Mouse (Mus musculus) limb, embryonic 14.5 days (tissue): ENCODE data around the gene Usp33. TPM values are rescaled to one million over a fixed set of nuclear protein-coding genes. Genes with fewer than 3 reads are reported as not detected.

Source experiments
- ATAC-seq: fragments of 200-750 bp; cut with Nextera tagmentation; 2 replicates; pipeline ENCODE4 v1.8.0; 2017; ENCODE audit warnings: low read depth, moderate number of reproducible peaks, moderate TSS enrichment; ENCODE audit not compliant: low FRiP score
- DNase-seq: peaks from one replicate; pipeline ENCODE4 v3.0.0-alpha.2; 2015; ENCODE audit warnings: low spot score
- H3K27ac ChIP-seq: fragments of 300-500 bp; sonication (generic); replicated peaks from 2 replicates; pipeline ENCODE4 v1.5.1; 2014; ENCODE audit warnings: low read depth, mild to moderate bottlenecking, low read length, moderate library complexity, mixed read lengths
- H3K27me3 ChIP-seq: fragments of 300-500 bp; sonication (generic); 2 replicates; pipeline ENCODE4 v1.6.1; 2014; ENCODE audit warnings: low read length, mixed read lengths; ENCODE audit not compliant: control insufficient read depth, insufficient read depth
- H3K36me3 ChIP-seq: fragments of 300-500 bp; sonication (generic); 2 replicates; pipeline ENCODE4 v1.6.1; 2014; ENCODE audit warnings: mild to moderate bottlenecking, low read length, moderate library complexity, mixed read lengths; ENCODE audit not compliant: control insufficient read depth, insufficient read depth
- H3K4me1 ChIP-seq: fragments of 300-500 bp; sonication (generic); 2 replicates; pipeline ENCODE4 v1.6.1; 2014; ENCODE audit warnings: antibody characterized with exemption, low read length, mixed read lengths; ENCODE audit not compliant: control insufficient read depth, insufficient read depth
- H3K4me2 ChIP-seq: fragments of 300-500 bp; sonication (generic); replicated peaks from 2 replicates; pipeline ENCODE4 v1.6.1; 2014; ENCODE audit warnings: low read depth, mild to moderate bottlenecking, low read length, moderate library complexity; ENCODE audit not compliant: severe bottlenecking
- H3K4me3 ChIP-seq: fragments of 300-500 bp; sonication (generic); replicated peaks from 2 replicates; pipeline ENCODE4 v1.5.1; 2014; ENCODE audit warnings: low read length
- H3K9ac ChIP-seq: fragments of 300-500 bp; sonication (generic); 2 replicates; pipeline ENCODE4 v1.6.1; 2014; ENCODE audit warnings: mild to moderate bottlenecking, low read depth, low read length, moderate library complexity; ENCODE audit not compliant: severe bottlenecking
- H3K9me3 ChIP-seq: fragments of 300-500 bp; sonication (generic); 2 replicates; pipeline ENCODE4 v1.6.1; 2016; ENCODE audit warnings: low read length; ENCODE audit not compliant: control insufficient read depth
- POLR2A ChIP-seq: fragments of 200-500 bp; IDR thresholded peaks from 2 replicates; pipeline ENCODE4 v1.8.0; 2012; ENCODE audit warnings: inconsistent platforms, mild to moderate bottlenecking, moderate library complexity, borderline replicate concordance; ENCODE audit not compliant: insufficient read depth, insufficient read length; ENCODE audit errors: extremely low read depth
- WGBS: fragments of 180-500 bp; shearing (Covaris S2); extraction: QIAGEN DNeasy Blood & Tissue Kit; methylation state at CpG from one replicate; pipeline ENCODE4 v1.1.7; 2014; 5-methylcytosine and 5-hydroxymethylcytosine counted together
- polyA plus RNA-seq, 2 experiments: library from polyadenylated mRNA; depleted of rRNA in 1 of 2; stranded (reverse) in 1 of 2; unstranded in 1 of 2; fragments of >200 nt; fragmentation: Nextera tagmentation in 1 of 2; extraction: Ambion mirVana in 1 of 2; gene quantifications; 2 replicates each; pipeline versions ENCODE4 v1.2.1 to v1.2.3; 2012 to 2014

Gene Usp33
- polyA plus RNA-seq, 2 experiments: 44.9 to 54.9 TPM

- no peaks in the 10 kb centered on the region for H3K36me3 ChIP-seq
- H3K27me3 ChIP-seq: no peaks in the 10 kb centered on the region
- 0 out of 2 replicates have a peak, but pooled peaks cover 4% of the 10 kb centered on the region for H3K4me1 ChIP-seq
- H3K9ac ChIP-seq: no peak overlapping the region
- no peak for DNase-seq
- H3K4me2 ChIP-seq: no peak overlapping the region
- ATAC-seq: no peak
- H3K4me3 ChIP-seq: no peak overlapping the region
- no peak overlapping the region for H3K27ac ChIP-seq
- WGBS: 75% methylated on average over 4 of the region's 4 CpGs
- no peaks in the 10 kb centered on the region for H3K9me3 ChIP-seq
- TF ChIP-seq POLR2A: no peak
Measured at GRCm38 (mm10) chr3:152412362-152412761, 66.1 kb downstream of the Usp33 start.

GRCm38 (mm10) chr3:152428925-152429324 lies 82.6 kb downstream of the Usp33 start:
- Histone ChIP-seq H3K4me2 (no peak overlapping the region), H3K4me3 (no peak overlapping the region), H3K9me3 (no peaks in the 10 kb centered on the region), H3K4me1 (no peaks in the 10 kb centered on the region), H3K36me3 (peaks cover 36% of the 10 kb centered on the region), H3K27me3 (no peaks in the 10 kb centered on the region), H3K27ac (no peak overlapping the region), H3K9ac (no peak overlapping the region)
- WGBS: 93% methylated on average over 8 of the region's 8 CpGs
- ATAC-seq (no peak), DNase-seq (no peak)
- TF ChIP-seq POLR2A: no peak

GRCm38 (mm10) chr3:152432677-152433076 lies 86.4 kb downstream of the Usp33 start:
- Histone ChIP-seq H3K4me1 (no peaks in the 10 kb centered on the region), H3K27ac (no peak overlapping the region), H3K4me3 (no peak overlapping the region), H3K9ac (no peak overlapping the region), H3K9me3 (no peaks in the 10 kb centered on the region), H3K27me3 (no peaks in the 10 kb centered on the region), H3K36me3 (peaks cover 17% of the 10 kb centered on the region), H3K4me2 (no peak overlapping the region)
- DNase-seq (no peak), ATAC-seq (no peak)
- no peak for TF ChIP-seq POLR2A
- WGBS: 94% methylated on average over 7 of the region's 7 CpGs

- no peak for DNase-seq
- Histone ChIP-seq H3K27ac (no peak overlapping the region), H3K27me3 (no peaks in the 10 kb centered on the region), H3K36me3 (peaks cover 4% of the 10 kb centered on the region), H3K9me3 (no peaks in the 10 kb centered on the region), H3K4me3 (no peak overlapping the region), H3K4me2 (no peak overlapping the region), H3K4me1 (no peaks in the 10 kb centered on the region), H3K9ac (no peak overlapping the region)
- no peak for ATAC-seq
- TF ChIP-seq POLR2A: no peak
Measured at GRCm38 (mm10) chr3:152435590-152435989, 89.3 kb downstream of the Usp33 start.

GRCm38 (mm10) chr3:152438068-152438467 lies 91.8 kb downstream of the Usp33 start:
- H3K4me3 ChIP-seq: no peak overlapping the region
- DNase-seq (no peak), ATAC-seq (no peak)
- no peak overlapping the region for H3K4me2 ChIP-seq
- no peaks in the 10 kb centered on the region for H3K4me1 ChIP-seq
- H3K27ac ChIP-seq: no peak overlapping the region
- TF ChIP-seq POLR2A: no peak
- H3K9me3 ChIP-seq: no peaks in the 10 kb centered on the region
- 93% methylated on average over 7 of the region's 7 CpGs for WGBS
- H3K36me3 ChIP-seq: peaks cover 7% of the 10 kb centered on the region
- no peaks in the 10 kb centered on the region for H3K27me3 ChIP-seq
- no peak overlapping the region for H3K9ac ChIP-seq

GRCm38 (mm10) chr3:152442795-152443194 lies 96.5 kb downstream of the Usp33 start:
- no peak overlapping the region for H3K9ac ChIP-seq
- H3K4me3 ChIP-seq: no peak overlapping the region
- H3K4me2 ChIP-seq: no peak overlapping the region
- ATAC-seq (no peak), DNase-seq (no peak)
- no peaks in the 10 kb centered on the region for H3K27me3 ChIP-seq
- no peak overlapping the region for H3K27ac ChIP-seq
- no peaks in the 10 kb centered on the region for H3K9me3 ChIP-seq
- H3K36me3 ChIP-seq: peaks cover 10% of the 10 kb centered on the region
- WGBS: 93% methylated on average over 4 of the region's 4 CpGs
- no peaks in the 10 kb centered on the region for H3K4me1 ChIP-seq
- TF ChIP-seq POLR2A: no peak

Other genes starting within 250 kb of the Usp33 start
- 0.79 and 2.6 TPM in 2 replicates for gene Gipc2, start 180.2 kb upstream of the Usp33 start, polyA plus RNA-seq (2012; rRNA removed)
- 2.9 and 4.3 TPM in 2 replicates for gene Gipc2, start 180.2 kb upstream of the Usp33 start, polyA plus RNA-seq (2014; fragmentation: Nextera tagmentation; extraction: Ambion mirVana)
- 15.3 and 19.2 TPM in 2 replicates for gene Dnajb4, start 136.2 kb upstream of the Usp33 start, polyA plus RNA-seq (2012; rRNA removed)
- 31.6 and 32.9 TPM in 2 replicates for gene Dnajb4, start 136.2 kb upstream of the Usp33 start, polyA plus RNA-seq (2014; fragmentation: Nextera tagmentation; extraction: Ambion mirVana)
- gene Fubp1, start 136.1 kb upstream of the Usp33 start, polyA plus RNA-seq (2012; rRNA removed): 206 and 232 TPM in 2 replicates
- gene Fubp1, start 136.1 kb upstream of the Usp33 start, polyA plus RNA-seq (2014; fragmentation: Nextera tagmentation; extraction: Ambion mirVana): 223 and 243 TPM in 2 replicates
- 7.2 and 17.5 TPM in 2 replicates for gene Nexn, start 80.1 kb upstream of the Usp33 start, polyA plus RNA-seq (2012; rRNA removed)
- 23.8 and 26.0 TPM in 2 replicates for gene Nexn, start 80.1 kb upstream of the Usp33 start, polyA plus RNA-seq (2014; fragmentation: Nextera tagmentation; extraction: Ambion mirVana)
- gene Miga1, start 6.1 kb upstream of the Usp33 start, polyA plus RNA-seq (2012; rRNA removed): 19.8 and 23.4 TPM in 2 replicates
- gene Miga1, start 6.1 kb upstream of the Usp33 start, polyA plus RNA-seq (2014; fragmentation: Nextera tagmentation; extraction: Ambion mirVana): 18.0 and 19.1 TPM in 2 replicates
- 36.8 and 40.5 TPM in 2 replicates for gene Zzz3, start 49.0 kb downstream of the Usp33 start, polyA plus RNA-seq (2012; rRNA removed)
- 52.2 and 53.6 TPM in 2 replicates for gene Zzz3, start 49.0 kb downstream of the Usp33 start, polyA plus RNA-seq (2014; fragmentation: Nextera tagmentation; extraction: Ambion mirVana)